Mouse (Mus musculus): Measurements from ENCODE around the gene Ccnt1. TPM values are rescaled to one million over a fixed set of nuclear protein-coding genes. Genes with fewer than 3 reads are reported as not detected.

The Ccnt1 gene
- polyA plus RNA-seq, 1 experiment from 2014 or later, result 61.2 TPM

DNA sequence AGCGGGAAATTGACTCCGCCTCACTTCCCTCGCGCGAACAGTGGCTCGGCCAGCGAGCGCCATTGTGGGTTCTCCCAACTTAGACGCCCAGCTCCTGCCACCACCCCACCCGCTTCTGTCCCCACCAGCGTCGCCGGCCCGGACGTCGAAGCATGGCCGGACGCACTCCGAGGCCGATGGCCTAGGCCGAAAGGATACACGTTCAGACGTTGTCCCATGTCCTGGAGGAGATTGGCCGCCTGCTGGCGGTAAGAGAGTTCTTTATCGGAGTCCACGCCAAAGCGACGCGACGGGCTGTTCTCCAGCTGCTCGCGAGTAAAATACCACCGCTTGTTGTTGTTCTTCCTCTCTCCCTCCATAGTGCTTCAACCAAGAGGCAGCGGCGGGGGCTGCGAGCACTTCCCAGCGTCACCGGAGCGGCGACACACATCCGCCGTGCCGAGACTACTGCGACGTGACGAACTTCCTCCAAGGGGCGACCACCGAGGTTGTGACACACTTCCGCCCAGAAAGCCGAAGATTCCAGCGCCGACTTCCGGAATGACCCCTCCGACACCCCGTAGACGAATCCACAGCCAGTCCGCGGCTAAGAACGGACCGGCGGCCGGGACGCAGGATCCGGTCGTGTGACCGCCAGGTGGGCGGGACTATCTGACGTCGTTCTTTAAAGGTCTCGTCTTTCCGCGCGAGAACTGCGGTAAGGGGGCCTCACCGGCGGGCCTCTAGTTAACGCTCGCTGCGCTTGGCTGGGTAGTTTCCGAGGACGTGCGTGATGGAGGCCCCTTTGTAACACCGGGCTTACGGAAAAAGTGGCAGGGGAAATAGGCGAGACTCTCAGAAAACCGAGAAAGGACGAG, 3.2 kb downstream of the Ccnt1 start:
- Histone ChIP-seq H3K27ac (peak overlapping the region; percentile 93), H3K4me1 (peaks cover 33% of the 10 kb centered on the region), H3K27me3 (no peaks in the 10 kb centered on the region), H3K9ac (peak overlapping the region; percentile 90), H3K9me3 (no peaks in the 10 kb centered on the region), H3K4me2 (peak overlapping the region; percentile 90), H3K36me3 (replicated peaks) (peaks cover 15% of the 10 kb centered on the region), H3K4me3 (replicated peaks) (peak overlapping the region; percentile 92)
- under 1% methylated on average over 88 of the region's 88 CpGs for WGBS
- peak; percentile 96 for ATAC-seq (ENCODE audit: low FRiP score)

DNA sequence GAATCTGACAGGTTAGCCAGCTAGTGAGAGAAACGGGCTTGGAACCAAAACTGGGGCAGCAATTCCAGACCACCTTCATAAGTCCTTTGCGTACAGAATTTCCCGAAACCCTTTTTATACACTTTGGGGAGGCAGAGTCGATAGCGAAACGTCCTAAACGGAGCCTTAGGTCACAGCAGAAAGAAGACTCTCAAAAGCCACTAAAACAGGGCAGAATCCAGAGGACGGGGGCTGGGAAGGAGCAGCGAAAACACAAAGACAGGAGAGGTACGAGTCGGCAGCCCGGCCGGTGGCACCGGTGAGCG, 3.8 kb downstream of the Ccnt1 start:
- 1% methylated on average over 15 of the region's 15 CpGs for WGBS
- Histone ChIP-seq H3K27me3 (no peaks in the 10 kb centered on the region), H3K4me3 (replicated peaks) (peak overlapping the region; percentile 92), H3K4me1 (peaks cover 33% of the 10 kb centered on the region), H3K36me3 (replicated peaks) (peaks cover 17% of the 10 kb centered on the region), H3K9me3 (no peaks in the 10 kb centered on the region), H3K4me2 (peak overlapping the region; percentile 90), H3K9ac (peak overlapping the region; percentile 90), H3K27ac (peak overlapping the region; percentile 90)
- no peak for ATAC-seq (ENCODE audit: low FRiP score)

DNA sequence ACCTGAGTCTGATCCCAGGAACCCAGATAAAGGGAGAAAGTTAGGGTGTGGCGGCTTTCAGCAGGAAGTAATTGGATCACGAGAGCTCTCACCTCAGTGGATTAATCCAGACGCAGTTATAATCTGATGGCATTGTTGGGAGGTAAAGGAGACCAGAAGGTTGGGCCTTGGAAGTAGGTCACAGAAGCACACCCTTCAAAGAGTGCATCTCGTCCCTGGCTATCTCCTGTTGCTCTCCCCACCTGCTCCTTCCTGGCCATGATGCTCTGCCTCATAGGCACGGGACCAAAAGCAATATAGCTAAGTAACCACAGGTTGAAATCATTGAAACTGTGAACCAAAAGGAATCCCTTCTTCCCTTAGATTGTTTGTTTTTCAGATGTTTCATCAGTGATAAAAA, 13.5 kb downstream of the Ccnt1 start:
- ATAC-seq (ENCODE audit: low FRiP score), result no peak
- Histone ChIP-seq H3K9me3 (no peaks in the 10 kb centered on the region), H3K4me2 (no peak overlapping the region), H3K27ac (no peak overlapping the region), H3K36me3 (replicated peaks) (peaks cover 61% of the 10 kb centered on the region), H3K4me3 (replicated peaks) (no peak overlapping the region), H3K27me3 (no peaks in the 10 kb centered on the region), H3K4me1 (no peaks in the 10 kb centered on the region), H3K9ac (no peak overlapping the region)
- WGBS, result 88% methylated on average over 5 of the region's 5 CpGs

DNA sequence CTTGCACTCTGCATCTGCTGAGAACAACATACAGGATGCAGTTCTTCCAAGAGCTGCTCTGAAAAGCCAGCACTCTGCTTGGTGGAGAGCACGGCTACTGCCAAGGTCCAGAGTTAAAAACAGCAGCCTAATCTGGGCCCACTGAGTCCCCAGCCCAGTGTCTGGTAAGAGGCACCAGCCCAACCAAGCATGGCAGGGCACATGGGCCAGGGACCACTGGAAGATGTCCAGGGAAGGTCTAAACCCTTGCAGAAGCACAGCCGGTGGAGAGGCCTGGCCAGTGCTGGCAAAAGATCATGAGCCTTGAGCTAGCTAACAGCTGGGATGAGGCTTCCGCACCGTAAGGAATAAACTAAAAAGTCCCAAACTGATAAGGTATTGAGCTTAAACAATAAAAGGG, 14.8 kb downstream of the Ccnt1 start:
- Histone ChIP-seq H3K9ac (no peak overlapping the region), H3K36me3 (replicated peaks) (peaks cover 70% of the 10 kb centered on the region), H3K27me3 (no peaks in the 10 kb centered on the region), H3K27ac (no peak overlapping the region), H3K4me2 (no peak overlapping the region), H3K9me3 (no peaks in the 10 kb centered on the region), H3K4me3 (replicated peaks) (no peak overlapping the region), H3K4me1 (no peaks in the 10 kb centered on the region)
- 96% methylated on average over 4 of the region's 4 CpGs for WGBS
- ATAC-seq (ENCODE audit: low FRiP score), result no peak

DNA sequence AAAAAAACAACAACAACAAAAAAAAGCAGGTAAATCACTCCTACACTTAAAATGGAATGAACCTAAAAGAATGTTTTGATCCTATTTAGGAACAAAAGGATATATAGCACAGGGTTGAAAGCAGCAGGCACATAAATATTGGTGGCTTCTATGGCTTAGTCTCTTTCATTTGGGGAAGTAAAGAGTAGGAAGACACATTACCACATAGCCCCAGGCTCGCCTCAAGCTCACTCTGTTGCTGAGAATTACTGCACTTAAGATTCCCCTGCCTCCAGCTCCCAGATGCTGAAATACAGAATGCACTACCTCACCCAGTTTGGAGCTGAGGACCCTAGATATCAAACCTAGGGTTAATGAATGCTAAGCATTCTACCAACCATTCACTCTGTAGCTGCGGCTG, 18.0 kb downstream of the Ccnt1 start:
- Histone ChIP-seq H3K36me3 (replicated peaks) (peaks cover 73% of the 10 kb centered on the region), H3K9ac (no peak overlapping the region), H3K4me3 (replicated peaks) (no peak overlapping the region), H3K9me3 (no peaks in the 10 kb centered on the region), H3K27ac (no peak overlapping the region), H3K4me2 (no peak overlapping the region), H3K4me1 (no peaks in the 10 kb centered on the region), H3K27me3 (no peaks in the 10 kb centered on the region)
- WGBS, result 83% methylated on average over 2 of the region's 2 CpGs
- no peak for ATAC-seq (ENCODE audit: low FRiP score)

DNA sequence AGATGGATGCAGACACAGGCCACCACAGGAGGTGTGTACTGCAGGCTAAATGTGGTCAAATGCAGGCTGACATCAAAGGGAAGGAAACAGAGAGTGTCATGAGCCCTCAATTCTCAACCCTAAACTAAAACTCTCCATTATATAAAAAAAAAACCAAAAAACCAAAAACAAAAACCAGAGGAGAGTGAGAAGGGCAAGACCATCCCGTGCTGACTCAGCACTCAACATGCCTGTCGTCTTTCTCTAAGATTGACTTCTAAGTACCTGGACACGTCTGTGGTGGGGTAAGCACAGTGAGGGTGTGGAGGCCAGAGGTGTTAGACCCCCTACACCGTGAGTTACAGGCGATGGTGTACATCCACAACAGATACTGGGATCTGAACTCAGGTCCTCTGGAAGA, 23.9 kb downstream of the Ccnt1 start:
- H3K36me3 ChIP-seq (replicated peaks), result peaks cover 88% of the 10 kb centered on the region
- 94% methylated on average over 5 of the region's 5 CpGs for whole genome bisulfite sequencing
- H3K9me3 ChIP-seq, result no peaks in the 10 kb centered on the region
- no peak overlapping the region for H3K4me3 ChIP-seq (replicated peaks)
- ATAC-seq (ENCODE audit: low FRiP score), result no peak
- H3K9ac ChIP-seq, result no peak overlapping the region
- H3K4me1 ChIP-seq, result no peaks in the 10 kb centered on the region
- no peak overlapping the region for H3K4me2 ChIP-seq
- H3K27ac ChIP-seq, result no peak overlapping the region
- H3K27me3 ChIP-seq, result no peaks in the 10 kb centered on the region

DNA sequence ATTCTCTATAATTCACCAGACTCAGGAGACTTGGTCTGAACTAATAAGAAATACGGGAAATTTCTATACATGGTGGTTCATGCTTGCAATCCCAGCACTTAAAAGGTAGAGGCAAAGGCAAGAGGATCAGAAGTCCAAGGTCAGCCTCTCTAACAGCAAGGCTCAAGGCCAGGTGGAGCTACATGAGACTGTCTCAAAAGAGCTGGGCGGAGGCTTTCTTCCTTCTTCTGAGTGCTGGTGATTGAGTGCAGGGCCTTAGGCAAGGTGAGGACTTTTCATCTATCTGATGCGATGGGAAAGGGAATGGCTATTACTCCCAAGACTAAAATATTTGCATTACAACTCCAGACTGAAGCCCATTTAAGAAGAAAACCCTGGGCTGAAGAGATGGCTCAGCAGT, 25.6 kb downstream of the Ccnt1 start:
- Histone ChIP-seq H3K27ac (no peak overlapping the region), H3K4me2 (no peak overlapping the region), H3K36me3 (replicated peaks) (peaks cover 84% of the 10 kb centered on the region), H3K9me3 (no peaks in the 10 kb centered on the region), H3K27me3 (no peaks in the 10 kb centered on the region), H3K4me1 (no peaks in the 10 kb centered on the region), H3K4me3 (replicated peaks) (no peak overlapping the region), H3K9ac (no peak overlapping the region)
- ATAC-seq (ENCODE audit: low FRiP score), result no peak
- WGBS, result 91% methylated on average over 3 of the region's 3 CpGs

DNA sequence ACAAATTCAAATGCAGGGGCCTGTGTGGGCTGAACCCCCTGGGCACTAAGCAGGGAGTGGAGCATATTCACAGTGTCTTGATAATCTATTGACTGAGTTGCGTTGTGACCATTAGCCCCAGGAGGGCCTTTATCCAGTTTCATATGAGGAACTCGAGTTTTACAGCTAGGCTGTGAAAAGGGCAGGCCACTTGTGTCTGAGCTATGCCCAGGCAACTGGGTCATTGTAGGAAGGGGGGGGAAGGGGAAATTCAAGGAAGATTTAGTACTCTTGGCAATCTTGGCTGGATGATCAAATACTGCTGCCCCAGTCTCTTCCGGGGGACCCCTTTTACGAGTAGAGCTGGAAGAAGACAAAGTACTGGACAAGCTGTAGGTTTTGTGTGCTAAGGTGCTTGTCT, 27.4 kb downstream of the Ccnt1 start:
- Histone ChIP-seq H3K4me3 (replicated peaks) (no peak overlapping the region), H3K36me3 (replicated peaks) (peaks cover 72% of the 10 kb centered on the region), H3K27ac (no peak overlapping the region), H3K4me1 (no peaks in the 10 kb centered on the region), H3K27me3 (no peaks in the 10 kb centered on the region), H3K9me3 (no peaks in the 10 kb centered on the region), H3K4me2 (no peak overlapping the region), H3K9ac (no peak overlapping the region)
- 80% methylated on average over 4 of the region's 4 CpGs for WGBS
- no peak for ATAC-seq (ENCODE audit: low FRiP score)

DNA sequence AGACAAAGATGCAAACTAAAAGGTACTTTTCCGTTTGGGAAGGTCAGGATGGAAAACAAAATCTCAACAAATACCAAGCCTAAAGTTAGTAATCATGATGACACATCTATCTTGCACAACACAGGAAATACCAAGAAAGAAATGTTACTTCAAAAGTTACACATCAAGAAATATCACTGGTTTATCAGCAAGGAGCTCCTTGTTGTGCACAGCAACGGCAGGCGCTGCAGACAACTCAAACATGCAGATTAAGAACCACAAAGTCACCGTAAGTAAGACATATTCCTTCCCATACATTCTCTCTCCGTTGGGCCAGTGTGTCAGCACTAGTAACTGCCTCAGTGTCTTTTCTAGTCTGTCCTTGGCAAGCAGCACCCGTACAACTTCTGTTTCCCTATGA, 29.7 kb downstream of the Ccnt1 start:
- Histone ChIP-seq H3K4me3 (replicated peaks) (no peak overlapping the region), H3K36me3 (replicated peaks) (peaks cover 60% of the 10 kb centered on the region), H3K4me1 (no peaks in the 10 kb centered on the region), H3K9me3 (no peaks in the 10 kb centered on the region), H3K27ac (no peak overlapping the region), H3K4me2 (no peak overlapping the region), H3K27me3 (no peaks in the 10 kb centered on the region), H3K9ac (no peak overlapping the region)
- ATAC-seq (ENCODE audit: low FRiP score), result no peak
- WGBS, result 94% methylated on average over 6 of the region's 6 CpGs

DNA sequence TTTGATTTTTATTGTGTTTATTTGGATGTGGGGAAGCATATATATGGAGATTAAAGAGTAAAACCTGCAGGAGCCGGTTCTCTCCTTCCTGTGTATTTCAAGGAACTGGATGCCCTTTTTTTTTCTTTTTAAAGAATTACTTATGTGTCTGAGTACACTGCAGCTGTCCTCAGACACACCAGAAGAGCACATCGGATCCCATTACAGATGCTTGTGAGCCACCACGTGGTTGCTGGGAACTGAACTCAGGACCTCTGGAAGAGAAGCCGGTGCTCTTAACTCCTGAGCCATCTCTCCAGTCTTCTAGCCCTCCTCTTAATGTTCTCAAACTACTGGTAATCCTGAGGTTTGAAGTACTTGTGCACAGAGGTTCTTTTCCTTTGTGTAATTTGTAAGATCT, 32.8 kb downstream of the Ccnt1 start:
- no peak overlapping the region for H3K9ac ChIP-seq
- H3K9me3 ChIP-seq, result no peaks in the 10 kb centered on the region
- ATAC-seq (ENCODE audit: low FRiP score), result no peak
- peaks cover 28% of the 10 kb centered on the region for H3K36me3 ChIP-seq (replicated peaks)
- no peak overlapping the region for H3K27ac ChIP-seq
- H3K4me2 ChIP-seq, result no peak overlapping the region
- no peak overlapping the region for H3K4me3 ChIP-seq (replicated peaks)
- H3K4me1 ChIP-seq, result peaks cover 4% of the 10 kb centered on the region
- WGBS, result 82% methylated on average over 4 of the region's 4 CpGs
- H3K27me3 ChIP-seq, result no peaks in the 10 kb centered on the region

DNA sequence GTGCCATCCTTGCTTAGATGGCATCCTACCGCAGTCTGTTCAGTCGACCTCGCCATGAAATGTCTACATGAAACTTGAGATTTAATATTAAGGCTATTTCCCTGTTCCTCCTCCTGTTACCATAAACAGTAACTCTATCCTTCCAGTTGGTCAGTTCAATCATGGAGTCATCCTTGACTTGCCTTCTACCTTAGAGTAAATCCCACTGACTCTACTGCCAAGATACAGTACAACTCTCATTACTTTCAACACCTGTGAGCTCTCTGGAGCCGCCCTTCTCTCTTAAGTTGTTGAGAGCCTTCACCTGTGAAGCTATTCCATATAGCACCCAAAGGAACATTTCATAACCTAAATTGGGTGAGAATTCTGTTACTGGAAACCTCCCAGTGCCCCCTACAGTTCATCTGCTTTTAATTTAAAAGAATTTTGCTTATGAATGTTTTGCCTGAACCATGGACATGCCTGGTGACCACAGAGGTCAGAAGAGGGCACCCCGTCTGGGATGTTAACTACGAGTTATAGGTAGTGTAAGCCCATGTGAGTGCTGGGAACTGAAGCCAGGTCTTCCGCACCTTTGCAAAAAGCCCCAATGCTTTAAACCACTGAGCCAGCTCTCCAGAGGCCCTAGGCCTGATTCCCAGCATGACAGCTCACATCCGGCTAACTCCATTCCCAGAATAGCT, 33.8 kb downstream of the Ccnt1 start:
- H3K4me1 ChIP-seq, result peaks cover 12% of the 10 kb centered on the region
- ATAC-seq (ENCODE audit: low FRiP score), result no peak
- 89% methylated on average over 8 of the region's 8 CpGs for WGBS

DNA sequence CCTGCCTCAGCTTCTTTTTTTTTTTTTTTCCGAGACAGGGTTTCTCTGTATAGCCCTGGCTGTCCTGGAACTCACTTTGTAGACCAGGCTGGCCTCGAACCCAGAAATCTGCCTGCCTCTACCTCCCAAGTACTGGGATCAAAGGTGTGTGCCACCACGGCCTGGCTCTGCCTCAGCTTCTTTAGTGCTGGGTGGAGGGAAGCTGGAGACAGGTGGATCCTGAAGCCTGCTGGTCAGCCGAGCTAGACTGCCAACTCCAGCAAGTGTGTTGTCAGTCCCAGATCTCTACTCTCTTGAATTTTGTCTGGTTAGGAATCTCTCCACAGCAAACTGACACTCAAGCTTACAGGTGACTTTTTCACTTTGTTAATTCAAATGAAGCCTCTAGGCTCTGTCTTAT, 34.8 kb downstream of the Ccnt1 start:
- Histone ChIP-seq H3K27me3 (no peaks in the 10 kb centered on the region), H3K9ac (no peak overlapping the region), H3K27ac (no peak overlapping the region), H3K4me3 (replicated peaks) (no peak overlapping the region), H3K36me3 (replicated peaks) (peaks cover 20% of the 10 kb centered on the region), H3K9me3 (no peaks in the 10 kb centered on the region), H3K4me1 (peaks cover 21% of the 10 kb centered on the region), H3K4me2 (no peak overlapping the region)
- ATAC-seq (ENCODE audit: low FRiP score), result no peak
- WGBS, result 88% methylated on average over 4 of the region's 4 CpGs

More for the DNA sequence above, 33.8 kb downstream of the Ccnt1 start:
- Histone ChIP-seq H3K27ac (no peak overlapping the region), H3K27me3 (no peaks in the 10 kb centered on the region), H3K9me3 (no peaks in the 10 kb centered on the region), H3K36me3 (replicated peaks) (peaks cover 20% of the 10 kb centered on the region), H3K9ac (no peak overlapping the region), H3K4me2 (no peak overlapping the region), H3K4me3 (replicated peaks) (no peak overlapping the region)

All from forebrain, embryonic 12.5 days (tissue).